21 mouse cellular contexts compared by ENCODE assay signal in the genomic region with DNA sequence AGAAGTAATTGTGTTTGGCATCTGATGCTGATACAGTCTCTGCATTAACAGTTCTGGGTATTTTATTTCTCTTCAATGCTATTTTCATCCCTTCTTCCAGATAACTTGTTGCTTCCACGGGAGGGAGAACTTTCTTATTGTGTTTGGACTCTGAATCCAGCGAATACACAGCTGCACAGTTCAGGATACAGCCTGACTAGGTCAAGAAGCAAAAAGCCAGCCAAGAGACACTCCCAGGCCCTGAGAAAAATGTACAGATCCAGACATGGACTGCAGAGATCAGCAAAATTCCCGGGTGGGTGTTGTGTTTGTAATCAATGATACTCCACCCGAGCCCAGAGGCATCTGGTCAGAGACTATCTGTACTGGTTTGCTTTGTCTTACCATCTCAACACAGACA. TPM values are rescaled to one million over a fixed set of nuclear protein-coding genes. Genes with fewer than 3 reads are reported as not detected.
DNase-seq lines count a peak whose midpoint lies in the region; ATAC-seq and TF ChIP-seq lines count a peak whose summit lies in the region.
"Had no signal": no experiment of that assay in that cellular context is flagged by ENCODE, and none has a peak within 500 bp of the region (broad histone marks: within the 10 kb centered on the region; RNA-seq: fewer than 3 reads in every experiment).

No protein-coding gene starts in this region.

- H3K27me3 ChIP-seq in heart, embryonic 10.5 days (ENCODE audit: insufficient read depth, poor library complexity, severe bottlenecking): 0 out of 2 replicates have a peak, but pooled peaks cover under 1% of the 10 kb centered on the region
- no peaks in the 10 kb centered on the region for H3K27me3 ChIP-seq in kidney, embryonic 16.5 days (ENCODE audit: insufficient read depth, low read length)
- no peaks in the 10 kb centered on the region for H3K27me3 ChIP-seq in intestine, embryonic 16.5 days (replicated peaks; ENCODE audit: control insufficient read depth, insufficient read depth, low read length)
- H3K27me3 ChIP-seq: midbrain, embryonic 15.5 days; Patski had no signal

- H3K4me3 ChIP-seq in heart, embryonic 10.5 days: peak overlapping the region; percentile 35
- H3K4me3 ChIP-seq in kidney, embryonic 16.5 days (ENCODE audit: low read length): 0 out of 2 replicates have a peak overlapping the region, but pooled peaks have one; percentile 2
- H3K4me3 ChIP-seq in intestine, embryonic 16.5 days (ENCODE audit: low read length): no peak overlapping the region
- no peak overlapping the region for H3K4me3 ChIP-seq in gastrocnemius, adult 2 months
- H3K4me3 ChIP-seq: hindbrain, embryonic 10.5 days; limb, embryonic 13.5 days; megakaryocyte, embryonic 14.5 days; midbrain, embryonic 15.5 days had no signal

- DNase-seq in heart, embryonic 10.5 days (ENCODE audit: low spot score): no peak
- no peak for DNase-seq in heart, postnatal 25 days (ENCODE audit: low spot score)
- DNase-seq in kidney, postnatal 36 days: no peak
- DNase-seq in adipocyte (ENCODE audit: low spot score): peak; percentile 66
- DNase-seq in urinary bladder, adult 18-20 months (ENCODE audit: low spot score in 2 of 2): no peak
- no peak for DNase-seq in gastrocnemius, adult 2 months
- DNase-seq: adrenal gland, postnatal 36 days; cerebellum, adult 2 months; layer of hippocampus, adult 9-11 months; lung, postnatal 10 days; thymus, adult 2 months had no signal

- ATAC-seq in kidney, embryonic 16.5 days (ENCODE audit: low FRiP score, low TSS enrichment): no peak
- ATAC-seq in intestine, embryonic 16.5 days: no peak
- ATAC-seq: activated CD4-positive, CD25-positive, alpha-beta regulatory T cell, adult 4 months; forebrain, embryonic 16.5 days; midbrain, embryonic 15.5 days; Patski had no signal

- H3K36me3 ChIP-seq in heart, embryonic 10.5 days: peaks cover 14% of the 10 kb centered on the region
- H3K36me3 ChIP-seq in kidney, embryonic 16.5 days (ENCODE audit: insufficient read depth, low read length): peaks cover 10% of the 10 kb centered on the region
- no peaks in the 10 kb centered on the region for H3K36me3 ChIP-seq in intestine, embryonic 16.5 days (ENCODE audit: control insufficient read depth, insufficient read depth, low read length)
- H3K36me3 ChIP-seq: hindbrain, embryonic 10.5 days; limb, embryonic 13.5 days; midbrain, embryonic 15.5 days had no signal

- 32% methylated on average over 4 of the region's 4 CpGs for WGBS in heart, embryonic 10.5 days
- 36% methylated on average over 4 of the region's 4 CpGs for WGBS in kidney, embryonic 16.5 days
- WGBS in intestine, embryonic 16.5 days: 29% methylated on average over 4 of the region's 4 CpGs

- peaks cover 53% of the 10 kb centered on the region for H3K4me1 ChIP-seq in heart, embryonic 10.5 days
- peaks cover 35% of the 10 kb centered on the region for H3K4me1 ChIP-seq in kidney, embryonic 16.5 days (ENCODE audit: insufficient read depth, low read length)
- peaks cover 42% of the 10 kb centered on the region for H3K4me1 ChIP-seq in intestine, embryonic 16.5 days (ENCODE audit: control insufficient read depth, insufficient read depth, low read length)

- peak overlapping the region; percentile 20; the same call in 1 of the 2 replicates for H3K4me2 ChIP-seq in kidney, embryonic 16.5 days (replicated peaks; ENCODE audit: low read depth, low read length)
- H3K4me2 ChIP-seq in intestine, embryonic 16.5 days (ENCODE audit: low read depth, low read length): peak overlapping the region; percentile 17; the same call in 1 of the 2 replicates
- H3K4me2 ChIP-seq: limb, embryonic 13.5 days; midbrain, embryonic 15.5 days had no signal

- H3K9me3 ChIP-seq in heart, embryonic 10.5 days: no peaks in the 10 kb centered on the region
- H3K9me3 ChIP-seq in kidney, embryonic 16.5 days (ENCODE audit: low read length): peaks cover 3% of the 10 kb centered on the region; the same call in 1 of the 2 replicates
- no peaks in the 10 kb centered on the region for H3K9me3 ChIP-seq in intestine, embryonic 16.5 days (ENCODE audit: control insufficient read depth, low read length)
- H3K9me3 ChIP-seq: hindbrain, embryonic 10.5 days; limb, embryonic 13.5 days; midbrain, embryonic 15.5 days had no signal

- intact Hi-C loops in heart, postnatal 25 days (cut with DNase I): no loop called here
- intact Hi-C loops in gastrocnemius, adult 2 months (cut with DNase I): no loop called here

- H3K27ac ChIP-seq in heart, embryonic 10.5 days: peak overlapping the region; percentile 59; the same call in 1 of the 2 replicates
- peak overlapping the region; percentile 73 for H3K27ac ChIP-seq in kidney, embryonic 16.5 days (ENCODE audit: low read length)
- H3K27ac ChIP-seq in intestine, embryonic 16.5 days (ENCODE audit: low read length): peak overlapping the region; percentile 25; the same call in 1 of the 2 replicates
- H3K27ac ChIP-seq in gastrocnemius, adult 2 months: no peak overlapping the region
- H3K27ac ChIP-seq: hindbrain, embryonic 10.5 days; limb, embryonic 13.5 days; liver, embryonic 14.5 days; midbrain, embryonic 15.5 days had no signal

- peak overlapping the region; percentile 46; the same call in 1 of the 2 replicates for H3K9ac ChIP-seq in kidney, embryonic 16.5 days (replicated peaks; ENCODE audit: low read length)
- H3K9ac ChIP-seq in intestine, embryonic 16.5 days (ENCODE audit: low read depth, low read length): no peak overlapping the region
- H3K9ac ChIP-seq: limb, embryonic 13.5 days; liver, embryonic 14.5 days; midbrain, embryonic 15.5 days had no signal

- no peak for TF ChIP-seq CTCF in gastrocnemius, adult 2 months (IDR thresholded peaks at IDR 0.05)

RNA-seq across cellular contexts. Expression of a gene that starts 37.4 kb away (rescaled TPM):
- polyA plus RNA-seq in heart, embryonic 10.5 days (2016; fragmentation: Nextera tagmentation; extraction: Ambion mirVana): 112 and 178 TPM in 2 replicates
- 1,000 to 10,000 TPM; 2,139 to 2,275 TPM for total RNA-seq in heart, postnatal 25 days (2021)
- 101 and 104 TPM in 2 replicates for polyA plus RNA-seq in kidney, embryonic 16.5 days (2015; fragmentation: Nextera tagmentation; extraction: Ambion mirVana)
- polyA plus RNA-seq in intestine, embryonic 16.5 days (2015; fragmentation: Nextera tagmentation; extraction: Ambion mirVana): 51.2 and 58.4 TPM in 2 replicates
- 1 to 10 TPM; 3.0 to 8.3 TPM for total RNA-seq in gastrocnemius, adult 2 months (2021)

Comparison
In these comparisons a context has a peak if more than half of its experiments do, and no peak if none do; other contexts are left out.
1. H3K4me3 ChIP-seq: peak in heart, embryonic 10.5 days (single experiment) and kidney, embryonic 16.5 days (single experiment); none in intestine, embryonic 16.5 days (single experiment) and gastrocnemius, adult 2 months (single experiment).